Comparison of ENCODE assay signal across 22 mouse cellular contexts in the genomic region with DNA sequence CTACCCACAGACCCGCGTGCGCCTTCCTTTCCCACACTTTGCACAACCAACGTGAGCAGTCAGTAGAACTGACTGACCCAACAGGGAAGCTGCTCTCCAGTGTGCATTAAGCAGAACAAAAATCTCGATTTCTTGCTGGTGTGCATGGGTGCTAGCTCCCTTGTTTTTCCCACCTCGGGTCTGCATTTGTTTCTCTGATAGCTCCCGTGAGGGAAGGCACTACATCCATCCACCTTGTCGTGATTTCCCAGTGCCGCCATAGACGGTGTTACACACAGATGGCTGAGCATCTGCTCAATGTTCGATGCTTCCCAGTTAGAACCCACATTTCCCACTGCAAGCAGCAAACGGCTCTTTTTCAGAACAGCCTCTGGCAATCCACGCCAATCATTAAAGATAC. TPM values are rescaled to one million over a fixed set of nuclear protein-coding genes. Genes with fewer than 3 reads are reported as not detected.
A peak's percentile ranks its signal among the peaks of the same experiment; 100 is the strongest.
DNase-seq lines count a peak whose midpoint lies in the region; ATAC-seq and TF ChIP-seq lines count a peak whose summit lies in the region.
"Had no signal": no experiment of that assay in that cellular context is flagged by ENCODE, and none has a peak within 500 bp of the region (broad histone marks: within the 10 kb centered on the region; RNA-seq: fewer than 3 reads in every experiment).

No protein-coding gene starts in this region.

- H3K27ac ChIP-seq in cerebellum, adult 2 months (ENCODE audit: insufficient read depth, low read length), result 0 out of 2 replicates have a peak overlapping the region, but pooled peaks have one; percentile 13
- H3K27ac ChIP-seq: embryonic facial prominence, embryonic 13.5 days; hindbrain, embryonic 10.5 days; liver, embryonic 14.5 days; macrophage; midbrain, embryonic 10.5 days had no signal

- 51% methylated on average over 13 of the region's 13 CpGs for WGBS in cerebellum, adult 2 months

- H3K27me3 ChIP-seq in cerebellum, adult 2 months (ENCODE audit: control insufficient read depth, insufficient read depth, low read length), result no peaks in the 10 kb centered on the region
- H3K27me3 ChIP-seq: embryonic facial prominence, embryonic 13.5 days had no signal

- TF ChIP-seq POLR2A in cerebellum, adult 2 months (IDR thresholded peaks at IDR 0.05; ENCODE audit: borderline replicate concordance, insufficient read depth, low read length), result no peak

- TF ChIP-seq CTCF in cerebellum, adult 2 months (IDR thresholded peaks at IDR 0.05; ENCODE audit: borderline replicate concordance, insufficient read depth, low read depth, low read length), result no peak

- peaks cover 28% of the 10 kb centered on the region for H3K4me1 ChIP-seq in cerebellum, adult 2 months (ENCODE audit: control insufficient read depth, insufficient read depth, low read length)
- H3K4me1 ChIP-seq: hindbrain, embryonic 10.5 days; midbrain, embryonic 10.5 days had no signal

- no peak overlapping the region for H3K4me3 ChIP-seq in cerebellum, adult 2 months (replicated peaks; ENCODE audit: insufficient read depth, low read depth, low read length)
- H3K4me3 ChIP-seq: embryonic facial prominence, embryonic 13.5 days; hindbrain, embryonic 10.5 days; midbrain, embryonic 10.5 days had no signal

- peak in 1 of 2 experiments; percentile 17 for DNase-seq in cerebellum, adult 2 months
- no peak for DNase-seq in cerebellum, postnatal 10 days
- DNase-seq in frontal cortex, postnatal 36 days (ENCODE audit: low spot score in 2 of 2), result peak; percentile 53 to 70
- DNase-seq in frontal cortex, postnatal 14 days (ENCODE audit: low spot score in 2 of 2), result no peak
- DNase-seq in right cerebral cortex, adult 2 months (ENCODE audit: low spot score in 2 of 2), result peak; percentile 57 to 67
- no peak for DNase-seq in right cerebral cortex, postnatal 14 days
- DNase-seq in kidney, adult 11 months, result no peak
- DNase-seq: adrenal gland, postnatal 10 days; cerebellum, postnatal 14 days; kidney, adult 2 months; kidney, postnatal 10 days; retina, postnatal 1 day; spleen, adult 18-20 months; thymus, postnatal 4 days had no signal

- ATAC-seq in erythroid progenitor cell, adult 5-6 weeks (replicated peaks; ENCODE audit: low FRiP score, poor library complexity, severe bottlenecking), result no peak
- ATAC-seq: activated CD4-positive, CD25-positive, alpha-beta regulatory T cell, adult 4 months; CD4-positive, CD25-positive, alpha-beta regulatory T cell, adult 4 months had no signal

RNA-seq across cellular contexts. Expression of gene Tbc1d8, which starts 16.5 kb away (rescaled TPM):
- 29.2 and 34.0 TPM in 2 replicates for polyA plus RNA-seq in cerebellum, adult 2 months (2012; rRNA removed)
- 25.2 and 43.2 TPM in 2 replicates for total RNA-seq in erythroid progenitor cell, adult 5-6 weeks (2015; ENCODE audit: low replicate concordance)
- 3.3 and 6.9 TPM in 2 replicates for total RNA-seq in erythroid progenitor cell, adult 5-6 weeks (2017; ENCODE audit: low replicate concordance)

Comparison
In these comparisons a context has a peak if more than half of its experiments do, and no peak if none do; other contexts are left out.
1. DNase-seq: peak in frontal cortex, postnatal 36 days (2 of 2) and right cerebral cortex, adult 2 months (2 of 2); none in cerebellum, postnatal 10 days (0 of 2), frontal cortex, postnatal 14 days (0 of 2), right cerebral cortex, postnatal 14 days (single experiment) and kidney, adult 11 months (single experiment).